Mouse (Mus musculus) MEL (cell line): ENCODE results near the gene Gabbr2. TPM values are rescaled to one million over a fixed set of nuclear protein-coding genes. Genes with fewer than 3 reads are reported as not detected.

Source experiments
- DNase-seq: peaks from one replicate; pipeline ENCODE4 v3.0.0; 2011; ENCODE audit warnings: low read depth, low spot score
- H3K27ac ChIP-seq: 2 replicates; pipeline ENCODE4 v1.5.1; 2012; ENCODE audit warnings: low read depth, mild to moderate bottlenecking, control low read depth, low read length, moderate library complexity; ENCODE audit not compliant: control insufficient read depth
- H3K27me3 ChIP-seq, 2 experiments: fragments of 150-350 bp in 1 of 2; sonication (generic) in 1 of 2; 2 replicates each; pipeline ENCODE4 v1.6.1; 2012; ENCODE audit warnings: low read length in 2 of 2, mild to moderate bottlenecking in 2 of 2, improper control_type of control experiment in 1 of 2, moderate library complexity in 1 of 2; ENCODE audit not compliant: insufficient read depth in 2 of 2, control insufficient read depth in 1 of 2
- H3K36me3 ChIP-seq, 2 experiments: 2 replicates each; pipeline ENCODE4 v1.6.1; 2012 to 2014; ENCODE audit warnings: low read length in 2 of 2, improper control_type of control experiment in 1 of 2, inconsistent platforms in 1 of 2, mild to moderate bottlenecking in 1 of 2; ENCODE audit not compliant: insufficient read depth in 2 of 2, control insufficient read depth in 1 of 2
- H3K4me1 ChIP-seq, 2 experiments: fragments of 150-350 bp in 1 of 2; sonication (generic) in 1 of 2; 2 replicates each; pipeline ENCODE4 v1.6.1; 2012; ENCODE audit warnings: low read length in 2 of 2, improper control_type of control experiment in 1 of 2, mild to moderate bottlenecking in 1 of 2; ENCODE audit not compliant: insufficient read depth in 2 of 2, control insufficient read depth in 1 of 2
- H3K4me3 ChIP-seq, 2 experiments: fragments of 150-350 bp in 1 of 2; sonication (generic) in 1 of 2; 2 replicates each; pipeline ENCODE4 v1.5.1; 2012; ENCODE audit warnings: low read depth in 2 of 2, low read length in 2 of 2, mild to moderate bottlenecking in 2 of 2, moderate library complexity in 2 of 2, control low read depth in 1 of 2, improper control_type of control experiment in 1 of 2; ENCODE audit not compliant: control insufficient read depth in 1 of 2, insufficient read depth in 1 of 2
- H3K79me2 ChIP-seq: 2 replicates; pipeline ENCODE4 v1.6.1; 2012; ENCODE audit warnings: mild to moderate bottlenecking, low read length, moderate library complexity; ENCODE audit not compliant: control insufficient read depth, poor library complexity, insufficient read depth
- H3K9ac ChIP-seq: 2 replicates; pipeline ENCODE4 v1.6.1; 2012; ENCODE audit warnings: low read depth, mild to moderate bottlenecking, control low read depth, low read length, moderate library complexity; ENCODE audit not compliant: control insufficient read depth, poor library complexity, severe bottlenecking
- H3K9me3 ChIP-seq: fragments of 150-350 bp; sonication (generic); replicated peaks from 2 replicates; pipeline ENCODE4 v1.6.1; 2012; ENCODE audit warnings: mild to moderate bottlenecking, low read length, improper control_type of control experiment, moderate library complexity; ENCODE audit not compliant: insufficient read depth
- CHD1 ChIP-seq: IDR thresholded peaks from 2 replicates; pipeline ENCODE4 v1.6.1; 2012; ENCODE audit warnings: low read depth, mild to moderate bottlenecking, inconsistent platforms, low read length, improper control_type of control experiment
- ELF1 ChIP-seq: IDR thresholded peaks from 2 replicates; pipeline ENCODE4 v1.6.1; 2014; ENCODE audit warnings: low read depth, mild to moderate bottlenecking, inconsistent platforms, low read length, improper control_type of control experiment, moderate library complexity
- GABPA ChIP-seq: IDR thresholded peaks from 2 replicates; pipeline ENCODE4 v1.6.1; 2012; ENCODE audit warnings: low read depth, mild to moderate bottlenecking, inconsistent platforms, low read length, improper control_type of control experiment, moderate library complexity
- HCFC1 ChIP-seq: IDR thresholded peaks from 2 replicates; pipeline ENCODE4 v1.6.1; 2012; ENCODE audit warnings: low read depth, mild to moderate bottlenecking, inconsistent platforms, low read length, improper control_type of control experiment, moderate library complexity
- KAT2A ChIP-seq: conservative IDR thresholded peaks from 2 replicates; pipeline ENCODE4 v1.6.1; 2012; ENCODE audit warnings: low read depth, low read length, improper control_type of control experiment, inconsistent platforms
- MAX ChIP-seq: IDR thresholded peaks from 2 replicates; pipeline ENCODE4 v1.6.1; 2011; ENCODE audit warnings: low read length, improper control_type of control experiment
- MEF2A ChIP-seq: IDR thresholded peaks from 2 replicates; pipeline ENCODE4 v1.6.1; 2014; ENCODE audit warnings: low read depth, mild to moderate bottlenecking, inconsistent platforms, low read length, improper control_type of control experiment; ENCODE audit not compliant: poor library complexity, insufficient replicate concordance, severe bottlenecking; ENCODE audit errors: extremely low read depth
- MYC ChIP-seq: IDR thresholded peaks from 2 replicates; pipeline ENCODE4 v1.6.1; 2011; ENCODE audit warnings: low read depth, mild to moderate bottlenecking, low read length, improper control_type of control experiment, moderate library complexity
- POLR2A ChIP-seq, 2 experiments: IDR thresholded peaks; 2 replicates each; pipeline ENCODE4 v1.6.1; 2011 to 2012; ENCODE audit warnings: low read length in 2 of 2, mild to moderate bottlenecking in 2 of 2, control low read depth in 1 of 2, improper control_type of control experiment in 1 of 2, low read depth in 1 of 2, moderate library complexity in 1 of 2; ENCODE audit not compliant: control insufficient read depth in 1 of 2, insufficient read depth in 1 of 2, poor library complexity in 1 of 2
- POLR2AphosphoS2 ChIP-seq: IDR thresholded peaks from 2 replicates; pipeline ENCODE4 v1.6.1; 2011; ENCODE audit warnings: low read length, improper control_type of control experiment
- SMC3 ChIP-seq: IDR thresholded peaks from 2 replicates; pipeline ENCODE4 v1.6.1; 2011; ENCODE audit warnings: low read depth, low read length, improper control_type of control experiment
- TAL1 ChIP-seq: IDR thresholded peaks from 2 replicates; pipeline ENCODE4 v1.6.1; 2012; ENCODE audit warnings: mild to moderate bottlenecking, inconsistent platforms, low read length, moderate library complexity, mixed read lengths
- UBTF ChIP-seq: IDR thresholded peaks from 2 replicates; pipeline ENCODE4 v1.6.1; 2012; ENCODE audit warnings: low read depth, mild to moderate bottlenecking, inconsistent platforms, low read length, improper control_type of control experiment, moderate library complexity, borderline replicate concordance; ENCODE audit not compliant: insufficient read depth
- USF2 ChIP-seq, 2 experiments: IDR thresholded peaks; 2 replicates each; pipeline ENCODE4 v1.6.1; 2011 to 2012; ENCODE audit warnings: improper control_type of control experiment in 2 of 2, low read length in 2 of 2, borderline replicate concordance in 1 of 2, inconsistent platforms in 1 of 2, low read depth in 1 of 2, mild to moderate bottlenecking in 1 of 2; ENCODE audit not compliant: insufficient read depth in 1 of 2
- ZMIZ1 ChIP-seq: IDR thresholded peaks from 2 replicates; pipeline ENCODE4 v1.6.1; 2012; ENCODE audit warnings: low read depth, mild to moderate bottlenecking, inconsistent platforms, low read length, improper control_type of control experiment, moderate library complexity
- ZNF384 ChIP-seq: IDR thresholded peaks from 2 replicates; pipeline ENCODE4 v1.6.1; 2012; ENCODE audit warnings: low read depth, mild to moderate bottlenecking, inconsistent platforms, low read length, improper control_type of control experiment
- polyA plus RNA-seq, 2 experiments: library from polyadenylated mRNA; stranded (reverse) in 1 of 2; unstranded in 1 of 2; fragments of >175 nt in 1 of 2; fragments of >200 nt in 1 of 2; gene quantifications; 2 replicates each; pipeline versions ENCODE4 v1.2.1 to v1.2.4; 2012; ENCODE audit warnings: low replicate concordance in 2 of 2, low read depth in 1 of 2; ENCODE audit not compliant: insufficient read length in 2 of 2, insufficient read depth in 1 of 2, missing spikeins in 1 of 2
- total RNA-seq: library from RNA; depleted of rRNA; stranded (reverse); fragments of 300-350 nt; gene quantifications from 2 replicates; pipeline ENCODE4 v1.2.3, GENCODE M21; 2012

The Gabbr2 gene
- total and polyA plus RNA-seq, 3 experiments: not detected

DNA sequence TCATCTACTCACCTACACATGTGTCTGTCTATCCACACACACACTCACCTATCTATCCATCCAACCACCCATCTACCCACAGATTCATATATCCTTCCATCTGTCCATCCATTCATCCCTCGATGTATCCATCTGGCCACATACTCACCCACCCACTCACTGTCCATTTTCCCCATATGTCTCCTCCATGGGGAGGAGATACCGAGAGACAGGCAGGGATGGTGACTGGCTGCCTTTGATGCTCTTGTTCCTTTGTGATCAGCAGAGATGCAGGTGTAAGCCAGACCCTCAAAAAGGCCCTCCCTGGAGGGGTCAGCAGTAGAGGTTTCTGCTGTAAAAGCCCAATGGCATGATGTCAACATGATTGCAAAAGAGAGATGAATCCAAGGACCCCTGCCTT is 221.0 kb downstream of the Gabbr2 start:
- H3K9me3 ChIP-seq: no peaks in the 10 kb centered on the region
- H3K27ac ChIP-seq: no peak overlapping the region
- H3K36me3 ChIP-seq: no peaks in the 10 kb centered on the region
- no peaks in the 10 kb centered on the region for H3K79me2 ChIP-seq
- H3K4me1 ChIP-seq: no peaks in the 10 kb centered on the region
- no peak overlapping the region for H3K9ac ChIP-seq
- H3K27me3 ChIP-seq: peaks cover 0 to 5% of the 10 kb centered on the region in 2 experiments; a peak in 2 of 4 replicates
- no peak for DNase-seq
- H3K4me3 ChIP-seq: no peak overlapping the region
- TF ChIP-seq MEF2A (no peak), TAL1 (no peak), UBTF (no peak), ELF1 (no peak), MYC (no peak), SMC3 (no peak), POLR2AphosphoS2 (no peak), MAX (no peak), POLR2A (IDR thresholded peaks at IDR 0.05; ENCODE audit: control insufficient read depth in 1 of 2, insufficient read depth in 1 of 2, low read depth in 1 of 2, low read length in 2 of 2, poor library complexity in 1 of 2) (no peak), HCFC1 (no peak), KAT2A (no peak), ZMIZ1 (no peak), USF2 (IDR thresholded peaks at IDR 0.05; ENCODE audit: borderline replicate concordance in 1 of 2, insufficient read depth in 1 of 2, low read depth in 1 of 2, low read length in 2 of 2) (no peak), ZNF384 (no peak), CHD1 (no peak)
- TF ChIP-seq, all 39 proteins: peak for 0

DNA sequence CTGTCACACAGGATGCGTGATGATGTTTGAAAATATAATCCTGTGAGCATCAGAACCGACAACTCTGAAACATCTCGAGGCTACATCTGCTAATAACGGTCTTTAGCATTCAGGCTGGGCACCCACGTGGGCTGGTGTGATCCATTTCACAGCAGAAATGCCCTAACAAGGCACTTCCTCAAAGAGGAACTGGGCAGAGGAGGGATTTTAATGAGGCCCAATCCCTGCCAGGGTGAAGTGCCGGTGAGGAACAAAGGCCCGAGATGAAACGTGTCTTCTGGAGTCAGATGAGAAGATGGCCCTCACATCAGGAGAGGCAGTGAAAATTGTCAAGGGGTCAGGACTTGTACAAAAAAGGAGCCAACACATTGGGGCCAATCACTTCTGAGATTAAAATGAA is 221.6 kb downstream of the Gabbr2 start:
- no peaks in the 10 kb centered on the region for H3K9me3 ChIP-seq
- H3K9ac ChIP-seq: no peak overlapping the region
- H3K79me2 ChIP-seq: no peaks in the 10 kb centered on the region
- H3K27me3 ChIP-seq: peaks cover 0 to 6% of the 10 kb centered on the region in 2 experiments; a peak in 2 of 4 replicates
- H3K4me3 ChIP-seq: no peak overlapping the region
- no peaks in the 10 kb centered on the region for H3K4me1 ChIP-seq
- no peak for DNase-seq
- H3K27ac ChIP-seq: no peak overlapping the region
- no peaks in the 10 kb centered on the region for H3K36me3 ChIP-seq
- TF ChIP-seq USF2 (IDR thresholded peaks at IDR 0.05; ENCODE audit: borderline replicate concordance in 1 of 2, insufficient read depth in 1 of 2, low read depth in 1 of 2, low read length in 2 of 2) (no peak), SMC3 (no peak), GABPA (no peak)
